Comparison of ENCODE assay signal across 21 mouse cellular contexts in the genomic region with DNA sequence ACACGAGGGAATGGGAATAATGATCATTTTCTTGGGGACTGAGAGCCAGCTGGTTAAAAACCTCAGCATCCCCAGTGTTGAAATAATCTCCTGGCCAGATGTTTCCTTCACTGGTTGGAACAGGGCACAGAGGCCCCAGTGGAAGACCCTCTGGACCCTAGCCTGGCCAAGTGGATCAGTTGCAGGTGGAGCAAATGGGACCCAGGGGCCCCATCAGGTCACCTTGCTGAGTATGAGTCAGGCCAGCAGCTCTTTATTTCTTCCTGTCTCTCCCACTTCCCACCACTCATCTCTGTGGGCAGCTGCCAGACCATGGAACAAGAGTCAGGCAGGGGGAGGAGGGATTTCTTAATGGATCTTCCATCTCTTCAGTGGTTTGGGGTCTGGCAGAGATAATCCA. TPM values are rescaled to one million over a fixed set of nuclear protein-coding genes. Genes with fewer than 3 reads are reported as not detected.
DNase-seq lines count a peak whose midpoint lies in the region; ATAC-seq lines count a peak whose summit lies in the region.
"Had no signal": no experiment of that assay in that cellular context is flagged by ENCODE, and none has a peak within 500 bp of the region (broad histone marks: within the 10 kb centered on the region; RNA-seq: fewer than 3 reads in every experiment).

No protein-coding gene starts in this region.

- 65% methylated on average over 1 of the region's 1 CpGs for WGBS in embryonic facial prominence, embryonic 14.5 days
- 62% methylated on average over 1 of the region's 1 CpGs for WGBS in embryonic facial prominence, embryonic 10.5 days
- 68% methylated on average over 1 of the region's 1 CpGs for WGBS in limb, embryonic 11.5 days
- WGBS in limb, embryonic 10.5 days, result 64% methylated on average over 1 of the region's 1 CpGs
- WGBS in limb, embryonic 13.5 days, result 58% methylated on average over 1 of the region's 1 CpGs

- H3K9me3 ChIP-seq in embryonic facial prominence, embryonic 14.5 days (ENCODE audit: control insufficient read depth, low read length), result no peaks in the 10 kb centered on the region
- H3K9me3 ChIP-seq in embryonic facial prominence, embryonic 10.5 days, result no peaks in the 10 kb centered on the region
- H3K9me3 ChIP-seq in limb, embryonic 11.5 days (ENCODE audit: control insufficient read depth, low read length), result no peaks in the 10 kb centered on the region
- no peaks in the 10 kb centered on the region for H3K9me3 ChIP-seq in limb, embryonic 10.5 days (replicated peaks)
- no peaks in the 10 kb centered on the region for H3K9me3 ChIP-seq in limb, embryonic 13.5 days
- H3K9me3 ChIP-seq: forebrain, embryonic 12.5 days; heart, embryonic 10.5 days; hindbrain, embryonic 12.5 days had no signal

- DNase-seq in embryonic facial prominence, embryonic 14.5 days (ENCODE audit: low spot score), result peak; percentile 54
- DNase-seq in embryonic facial prominence, embryonic 10.5 days (ENCODE audit: low spot score), result no peak
- DNase-seq in limb, embryonic 11.5 days (ENCODE audit: low spot score), result no peak
- DNase-seq in limb, embryonic 10.5 days (ENCODE audit: low spot score), result no peak
- no peak for DNase-seq in adrenal gland, postnatal 10 days
- DNase-seq in lung, adult 18-20 months, result no peak
- DNase-seq: adrenal gland, postnatal 14 days; cerebellum, adult 11-12 months; cerebellum, adult 9-10 months; cerebellum, postnatal 25 days; forebrain, postnatal 0 days; heart, adult 18-20 months; heart, postnatal 10 days; heart, postnatal 4 days had no signal

- H3K4me3 ChIP-seq in embryonic facial prominence, embryonic 14.5 days (ENCODE audit: low read depth, low read length), result no peak overlapping the region
- no peak overlapping the region for H3K4me3 ChIP-seq in embryonic facial prominence, embryonic 10.5 days
- H3K4me3 ChIP-seq in limb, embryonic 11.5 days (ENCODE audit: low read depth, low read length), result no peak overlapping the region
- H3K4me3 ChIP-seq in limb, embryonic 10.5 days, result no peak overlapping the region
- no peak overlapping the region for H3K4me3 ChIP-seq in limb, embryonic 13.5 days
- H3K4me3 ChIP-seq: forebrain, embryonic 12.5 days; heart, embryonic 10.5 days; hindbrain, embryonic 12.5 days had no signal

- no peak overlapping the region for H3K4me2 ChIP-seq in embryonic facial prominence, embryonic 14.5 days (ENCODE audit: low read depth, low read length)
- no peak overlapping the region for H3K4me2 ChIP-seq in limb, embryonic 11.5 days (ENCODE audit: low read depth, severe bottlenecking)
- H3K4me2 ChIP-seq in limb, embryonic 13.5 days (replicated peaks), result no peak overlapping the region
- H3K4me2 ChIP-seq: forebrain, embryonic 12.5 days; hindbrain, embryonic 12.5 days had no signal

- H3K9ac ChIP-seq in embryonic facial prominence, embryonic 14.5 days (ENCODE audit: low read depth, low read length), result no peak overlapping the region
- H3K9ac ChIP-seq in limb, embryonic 11.5 days (ENCODE audit: low read length), result no peak overlapping the region
- H3K9ac ChIP-seq in limb, embryonic 13.5 days, result no peak overlapping the region
- H3K9ac ChIP-seq: forebrain, embryonic 12.5 days; forebrain, postnatal 0 days; hindbrain, embryonic 12.5 days had no signal

- H3K27me3 ChIP-seq in embryonic facial prominence, embryonic 14.5 days (replicated peaks; ENCODE audit: control insufficient read depth, insufficient read depth, low read length), result peaks cover 3% of the 10 kb centered on the region; the same call in 1 of the 2 replicates
- peaks cover 21% of the 10 kb centered on the region; the same call in 1 of the 2 replicates for H3K27me3 ChIP-seq in embryonic facial prominence, embryonic 10.5 days (replicated peaks; ENCODE audit: low read depth, poor library complexity, severe bottlenecking)
- no peaks in the 10 kb centered on the region for H3K27me3 ChIP-seq in limb, embryonic 11.5 days (ENCODE audit: control insufficient read depth, insufficient read depth, low read length)
- H3K27me3 ChIP-seq in limb, embryonic 10.5 days (ENCODE audit: low read depth, poor library complexity, severe bottlenecking), result peaks cover 39% of the 10 kb centered on the region
- H3K27me3 ChIP-seq in limb, embryonic 13.5 days, result no peaks in the 10 kb centered on the region
- H3K27me3 ChIP-seq: hindbrain, embryonic 12.5 days had no signal

- H3K4me1 ChIP-seq in embryonic facial prominence, embryonic 14.5 days (ENCODE audit: control insufficient read depth, insufficient read depth, low read length), result no peaks in the 10 kb centered on the region
- no peaks in the 10 kb centered on the region for H3K4me1 ChIP-seq in embryonic facial prominence, embryonic 10.5 days
- no peaks in the 10 kb centered on the region for H3K4me1 ChIP-seq in limb, embryonic 11.5 days (ENCODE audit: control insufficient read depth, insufficient read depth, low read length)
- H3K4me1 ChIP-seq in limb, embryonic 10.5 days, result no peaks in the 10 kb centered on the region
- H3K4me1 ChIP-seq in limb, embryonic 13.5 days, result no peaks in the 10 kb centered on the region
- H3K4me1 ChIP-seq: forebrain, embryonic 12.5 days; heart, embryonic 10.5 days; hindbrain, embryonic 12.5 days had no signal

- H3K27ac ChIP-seq in embryonic facial prominence, embryonic 14.5 days (replicated peaks; ENCODE audit: low read depth, low read length), result no peak overlapping the region
- no peak overlapping the region for H3K27ac ChIP-seq in embryonic facial prominence, embryonic 10.5 days (replicated peaks)
- H3K27ac ChIP-seq in limb, embryonic 11.5 days (replicated peaks; ENCODE audit: low read depth, low read length), result no peak overlapping the region
- H3K27ac ChIP-seq in limb, embryonic 10.5 days, result no peak overlapping the region
- no peak overlapping the region for H3K27ac ChIP-seq in limb, embryonic 13.5 days
- H3K27ac ChIP-seq: forebrain, embryonic 12.5 days; heart, embryonic 10.5 days; hindbrain, embryonic 12.5 days had no signal

- ATAC-seq in embryonic facial prominence, embryonic 14.5 days (ENCODE audit: low read depth), result peak; percentile 80
- peak; percentile 62; the same call in 1 of the 2 replicates for ATAC-seq in limb, embryonic 11.5 days (ENCODE audit: insufficient number of reproducible peaks, low FRiP score, low TSS enrichment, low read depth)
- peak; percentile 93 for ATAC-seq in limb, embryonic 13.5 days (ENCODE audit: low FRiP score, low read depth)
- ATAC-seq: forebrain, postnatal 0 days; hindbrain, embryonic 16.5 days; inflammation-experienced regulatory T-cells, adult 6 months had no signal

- no peaks in the 10 kb centered on the region for H3K36me3 ChIP-seq in embryonic facial prominence, embryonic 14.5 days (ENCODE audit: control insufficient read depth, insufficient read depth, low read length)
- no peaks in the 10 kb centered on the region for H3K36me3 ChIP-seq in embryonic facial prominence, embryonic 10.5 days (replicated peaks)
- H3K36me3 ChIP-seq in limb, embryonic 11.5 days (ENCODE audit: control insufficient read depth, insufficient read depth, low read length), result no peaks in the 10 kb centered on the region
- H3K36me3 ChIP-seq in limb, embryonic 10.5 days, result no peaks in the 10 kb centered on the region
- no peaks in the 10 kb centered on the region for H3K36me3 ChIP-seq in limb, embryonic 13.5 days
- H3K36me3 ChIP-seq: forebrain, embryonic 12.5 days; heart, embryonic 10.5 days; hindbrain, embryonic 12.5 days had no signal

RNA-seq across cellular contexts. Expression of a gene that starts 12.7 kb away (rescaled TPM):
- polyA plus RNA-seq in embryonic facial prominence, embryonic 14.5 days (2014; fragmentation: Nextera tagmentation; extraction: Ambion mirVana), result 4.1 and 8.1 TPM in 2 replicates
- polyA plus RNA-seq in embryonic facial prominence, embryonic 10.5 days (2016; fragmentation: Nextera tagmentation; extraction: Ambion mirVana), result 0.84 and 1.7 TPM in 2 replicates
- polyA plus RNA-seq in limb, embryonic 11.5 days (2014; fragmentation: Nextera tagmentation; extraction: Ambion mirVana), result 2.2 and 2.9 TPM in 2 replicates
- polyA plus RNA-seq in limb, embryonic 10.5 days (2016; fragmentation: Nextera tagmentation; extraction: Ambion mirVana), result 1.3 and 1.7 TPM in 2 replicates
- 6.5 and 8.2 TPM in 2 replicates for polyA plus RNA-seq in limb, embryonic 13.5 days (2015; fragmentation: Nextera tagmentation; extraction: Ambion mirVana)
- under 1 TPM in 1 of 2 experiments, not detected in 1; 0.30 TPM for total RNA-seq in adrenal gland, postnatal 10 days (2021)
- total RNA-seq: adrenal gland, postnatal 14 days; forebrain, postnatal 0 days; heart, adult 18-20 months; heart, postnatal 10 days; heart, postnatal 4 days; MEL had no signal
